Mouse (Mus musculus) liver, embryonic 12.5 days (tissue): ENCODE results near the gene Myocos. TPM values are rescaled to one million over a fixed set of nuclear protein-coding genes. Genes with fewer than 3 reads are reported as not detected.
"Not testable (repeated sequence)": the region's sequence is repeated elsewhere in the genome, so short reads cannot be mapped to it uniquely, and the experiment has no call there.

Experiments used
- ATAC-seq: fragments of 200-750 bp; cut with Nextera tagmentation; 2 replicates; pipeline ENCODE4 v1.8.0; 2017; ENCODE audit warnings: moderate number of reproducible peaks, mild to moderate bottlenecking, moderate library complexity
- H3K27ac ChIP-seq: fragments of 300-500 bp; sonication (generic); 2 replicates; pipeline ENCODE4 v1.5.1; 2016; ENCODE audit warnings: mild to moderate bottlenecking
- H3K27me3 ChIP-seq: fragments of 300-500 bp; sonication (generic); replicated peaks from 2 replicates; pipeline ENCODE4 v1.6.1; 2016; ENCODE audit warnings: mild to moderate bottlenecking, moderate library complexity
- H3K36me3 ChIP-seq: fragments of 300-500 bp; sonication (generic); 2 replicates; pipeline ENCODE4 v1.6.1; 2016; ENCODE audit warnings: mild to moderate bottlenecking, moderate library complexity
- H3K4me1 ChIP-seq: fragments of 300-500 bp; sonication (generic); 2 replicates; pipeline ENCODE4 v1.6.1; 2016
- H3K4me2 ChIP-seq: fragments of 300-500 bp; sonication (generic); 2 replicates; pipeline ENCODE4 v1.6.1; 2016; ENCODE audit warnings: mild to moderate bottlenecking, moderate library complexity
- H3K4me3 ChIP-seq: fragments of 300-500 bp; sonication (generic); 2 replicates; pipeline ENCODE4 v1.5.1; 2016; ENCODE audit warnings: mild to moderate bottlenecking, moderate library complexity
- H3K9ac ChIP-seq: fragments of 300-500 bp; sonication (generic); 2 replicates; pipeline ENCODE4 v1.6.1; 2016; ENCODE audit warnings: mild to moderate bottlenecking, moderate library complexity
- H3K9me3 ChIP-seq: fragments of 300-500 bp; sonication (generic); replicated peaks from 2 replicates; pipeline ENCODE4 v1.6.1; 2016; ENCODE audit warnings: mild to moderate bottlenecking, moderate library complexity
- WGBS: fragments of 180-500 bp; shearing (Covaris S2); methylation state at CpG from one replicate; pipeline ENCODE4 v1.1.7; 2016; ENCODE audit not compliant: insufficient replicate concordance; 5-methylcytosine and 5-hydroxymethylcytosine counted together
- polyA plus RNA-seq: library from polyadenylated mRNA; unstranded; fragments of >200 nt; fragmentation: Nextera tagmentation; extraction: Ambion mirVana; gene quantifications from 2 replicates; pipeline ENCODE4 v1.2.1, GENCODE M21; 2016

Myocos gene
- polyA plus RNA-seq, 1 experiment from 2014 or later: not detected

DNA sequence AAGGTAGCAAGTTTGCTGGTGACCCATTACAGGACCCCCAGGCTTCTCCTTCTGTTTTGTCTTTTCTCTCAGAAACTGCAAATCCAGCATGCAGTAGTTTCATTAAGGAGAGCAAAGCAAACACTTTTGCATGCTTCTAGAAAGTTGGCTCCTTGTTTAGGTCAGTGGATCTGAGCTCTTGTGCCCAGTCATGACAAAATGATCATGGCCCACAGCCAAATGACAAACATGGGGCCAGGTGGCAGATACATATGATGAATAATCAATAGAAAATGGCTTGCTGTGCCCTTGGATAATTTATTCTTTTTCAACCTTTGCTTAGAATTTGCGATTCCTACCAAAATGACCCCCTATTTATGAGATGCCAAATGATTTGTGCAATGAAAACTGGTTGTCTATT, 18.2 kb downstream of the Myocos start:
- H3K36me3 ChIP-seq: no peaks in the 10 kb centered on the region
- H3K9ac ChIP-seq: no peak overlapping the region
- ATAC-seq: no peak
- 0 out of 2 replicates have a peak, but pooled peaks cover 3% of the 10 kb centered on the region for H3K27me3 ChIP-seq
- H3K27ac ChIP-seq: no peak overlapping the region
- WGBS: 68% methylated on average over 1 of the region's 1 CpGs
- no peak overlapping the region for H3K4me3 ChIP-seq
- no peaks in the 10 kb centered on the region for H3K9me3 ChIP-seq
- no peak overlapping the region for H3K4me2 ChIP-seq
- H3K4me1 ChIP-seq: no peaks in the 10 kb centered on the region

DNA sequence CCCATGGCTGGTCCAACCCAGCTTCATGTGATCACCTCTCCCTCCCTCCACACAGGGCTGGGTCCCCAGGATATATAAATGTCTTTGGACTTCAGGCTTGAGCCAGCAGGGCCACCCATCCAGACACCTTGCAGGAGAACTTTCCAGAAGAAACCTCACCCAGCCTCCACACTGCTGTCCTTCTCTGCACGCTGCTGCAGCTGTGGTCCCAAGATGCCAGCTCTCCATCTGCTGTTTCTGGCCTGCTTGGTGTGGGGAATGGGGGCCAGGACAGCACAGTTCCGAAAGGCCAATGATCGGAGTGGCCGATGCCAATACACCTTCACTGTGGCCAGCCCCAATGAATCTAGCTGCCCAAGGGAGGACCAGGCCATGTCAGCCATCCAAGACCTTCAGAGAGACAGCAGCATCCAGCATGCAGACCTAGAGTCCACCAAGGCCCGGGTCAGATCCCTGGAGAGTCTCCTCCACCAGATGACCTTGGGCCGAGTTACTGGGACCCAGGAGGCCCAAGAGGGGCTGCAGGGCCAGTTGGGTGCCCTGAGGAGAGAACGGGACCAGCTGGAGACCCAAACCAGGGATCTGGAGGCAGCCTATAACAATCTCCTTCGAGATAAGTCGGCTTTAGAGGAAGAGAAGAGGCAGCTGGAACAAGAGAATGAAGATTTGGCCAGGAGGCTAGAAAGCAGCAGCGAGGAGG, 18.8 kb downstream of the Myocos start, which contains the start of gene Myoc:
Myoc (plus strand) TSS at position 105 of the 700 bp plus-strand sequence.
- Histone ChIP-seq H3K36me3 (no peaks in the 10 kb centered on the region), H3K4me3 (no peak within 1 kb of the TSS), H3K9ac (no peak within 1 kb of the TSS), H3K9me3 (no peaks in the 10 kb centered on the region), H3K4me1 (no peaks in the 10 kb centered on the region), H3K27ac (no peak within 1 kb of the TSS), H3K27me3 (0 out of 2 replicates have a peak, but pooled peaks cover 3% of the 10 kb centered on the region), H3K4me2 (no peak within 1 kb of the TSS)
- ATAC-seq: no peak
- WGBS: 68% methylated on average over 10 of the region's 10 CpGs

DNA sequence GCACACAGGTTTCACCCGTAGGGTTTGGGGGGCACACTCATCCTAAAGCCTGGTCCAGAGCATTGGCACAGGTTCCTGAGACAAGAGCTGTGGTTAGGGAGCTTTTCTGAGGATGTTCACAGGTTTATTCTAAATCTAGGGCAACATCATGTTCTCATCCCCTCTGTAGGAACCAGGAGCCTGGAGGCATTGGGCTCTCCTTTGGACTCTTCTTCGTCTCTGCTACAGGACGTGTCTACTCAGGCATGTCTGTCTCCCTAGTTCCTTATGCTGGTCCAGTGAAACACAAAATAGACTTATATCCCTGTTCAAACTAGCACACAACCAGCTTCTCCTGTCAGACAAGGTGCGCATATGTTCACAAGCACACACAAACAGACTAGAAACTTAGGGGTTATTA, 19.5 kb downstream of the Myocos start:
- Histone ChIP-seq H3K27ac (no peak overlapping the region), H3K4me2 (no peak overlapping the region), H3K36me3 (no peaks in the 10 kb centered on the region), H3K27me3 (0 out of 2 replicates have a peak, but pooled peaks cover 3% of the 10 kb centered on the region), H3K9me3 (no peaks in the 10 kb centered on the region), H3K4me1 (no peaks in the 10 kb centered on the region), H3K9ac (no peak overlapping the region), H3K4me3 (no peak overlapping the region)
- ATAC-seq: no peak
- WGBS: 63% methylated on average over 4 of the region's 4 CpGs

DNA sequence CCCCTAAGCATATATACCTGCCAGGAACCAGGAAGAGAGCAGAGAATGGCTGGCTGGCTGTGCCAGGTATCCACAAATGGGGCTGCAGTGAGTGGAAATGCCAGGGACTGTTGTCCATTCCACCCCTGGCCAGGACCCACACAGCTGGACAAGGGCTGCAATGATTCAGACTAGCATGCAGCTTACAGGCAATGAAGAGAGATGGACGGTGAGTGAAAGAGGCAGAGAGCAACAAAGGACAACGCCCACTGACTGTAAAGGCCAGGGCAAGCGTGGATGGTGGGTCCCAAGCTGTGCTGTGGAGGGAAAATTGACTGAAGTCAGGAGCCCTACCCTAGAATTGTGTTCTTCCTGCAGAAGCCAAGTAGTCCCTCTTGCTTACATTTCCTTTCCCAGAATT, 21.5 kb downstream of the Myocos start:
- Histone ChIP-seq H3K9me3 (no peaks in the 10 kb centered on the region), H3K9ac (no peak overlapping the region), H3K36me3 (no peaks in the 10 kb centered on the region), H3K27me3 (0 out of 2 replicates have a peak, but pooled peaks cover 3% of the 10 kb centered on the region), H3K4me2 (no peak overlapping the region), H3K4me3 (no peak overlapping the region), H3K27ac (no peak overlapping the region), H3K4me1 (no peaks in the 10 kb centered on the region)
- no peak for ATAC-seq
- 66% methylated on average over 3 of the region's 3 CpGs for WGBS

DNA sequence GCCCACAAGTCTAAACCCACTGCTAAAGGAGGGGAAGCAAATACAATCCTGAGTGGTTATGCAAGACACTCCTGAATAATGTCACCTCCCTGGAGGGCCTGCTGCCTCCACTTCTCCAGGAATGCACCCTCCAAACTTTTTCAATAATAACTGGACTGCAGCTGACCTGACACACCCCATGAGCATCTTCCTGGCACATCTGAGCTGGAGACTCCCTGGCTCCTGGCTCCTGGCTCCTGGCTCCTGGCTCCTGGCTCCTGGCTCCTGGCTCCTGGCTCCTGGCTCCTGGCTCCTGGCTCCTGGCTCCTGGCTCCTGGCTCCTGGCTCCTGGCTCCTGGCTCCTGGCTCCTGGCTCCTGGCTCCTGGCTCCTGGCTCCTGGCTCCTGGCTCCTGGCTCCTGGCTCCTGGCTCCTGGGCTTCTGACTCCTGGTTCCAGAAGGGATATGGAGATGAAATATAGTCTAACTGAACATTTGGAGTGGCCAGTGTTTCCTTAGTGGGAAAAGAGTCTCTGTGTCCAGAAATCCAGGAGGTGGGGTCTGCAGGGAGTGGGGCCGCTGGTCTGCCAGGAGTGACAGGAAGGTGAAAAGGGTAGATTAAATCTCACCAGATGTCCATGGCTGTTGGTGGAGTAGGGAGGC, 22.6 kb downstream of the Myocos start:
- ATAC-seq, H3K9me3 ChIP-seq, H3K4me3 ChIP-seq, H3K27ac ChIP-seq, H3K4me1 ChIP-seq, H3K36me3 ChIP-seq, H3K4me2 ChIP-seq, H3K9ac ChIP-seq, H3K27me3 ChIP-seq: not testable (repeated sequence)
- whole genome bisulfite sequencing: 30% methylated on average over 1 of the region's 1 CpGs

DNA sequence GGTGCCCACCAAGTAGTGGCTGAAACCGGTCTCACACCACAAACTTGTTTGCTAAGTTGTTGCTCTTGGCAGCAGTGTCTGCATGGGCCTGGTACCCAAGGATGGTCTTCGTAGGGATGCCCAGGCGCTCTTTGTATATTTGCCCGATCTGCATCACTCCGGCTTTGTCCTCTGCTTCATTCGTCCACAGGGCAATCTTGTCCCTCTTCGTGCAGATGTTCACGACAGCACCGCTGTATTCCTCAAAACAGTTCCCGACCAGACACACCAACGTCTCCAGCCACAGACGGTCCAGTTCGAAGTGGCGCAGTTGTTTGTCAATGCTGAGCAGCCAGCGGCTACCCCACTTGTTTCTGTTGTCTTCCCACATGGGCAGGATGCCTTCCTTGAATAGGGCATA, 29.7 kb downstream of the Myocos start:
- not testable (repeated sequence) for H3K9ac ChIP-seq, ATAC-seq, H3K4me1 ChIP-seq, H3K9me3 ChIP-seq, H3K27me3 ChIP-seq, H3K36me3 ChIP-seq, H3K4me3 ChIP-seq, H3K27ac ChIP-seq, H3K4me2 ChIP-seq
- 82% methylated on average over 15 of the region's 15 CpGs for WGBS

DNA sequence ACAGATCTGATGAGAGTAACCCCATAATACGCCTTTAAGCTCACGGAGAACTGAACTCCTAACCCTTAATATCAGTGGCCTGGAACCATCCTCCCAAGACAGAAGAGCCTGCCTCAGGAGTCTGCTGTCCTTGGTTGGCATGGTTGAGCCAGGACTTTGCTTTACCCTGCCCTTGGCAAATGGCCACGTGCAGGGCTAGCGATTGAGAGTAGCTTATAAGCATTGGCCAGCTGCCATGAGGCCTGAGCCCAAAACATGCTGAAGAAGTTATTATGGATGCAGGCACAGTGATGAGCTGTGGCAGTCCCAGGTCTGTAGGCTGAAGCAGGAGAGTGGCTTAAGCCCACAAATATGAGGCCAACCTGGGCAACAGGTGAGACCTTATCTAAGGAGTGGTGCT, 30.2 kb downstream of the Myocos start:
- H3K36me3 ChIP-seq, H3K4me2 ChIP-seq, H3K4me1 ChIP-seq, H3K27me3 ChIP-seq, H3K9ac ChIP-seq, ATAC-seq, H3K9me3 ChIP-seq, H3K4me3 ChIP-seq, H3K27ac ChIP-seq: not testable (repeated sequence)
- 73% methylated on average over 4 of the region's 4 CpGs for WGBS

DNA sequence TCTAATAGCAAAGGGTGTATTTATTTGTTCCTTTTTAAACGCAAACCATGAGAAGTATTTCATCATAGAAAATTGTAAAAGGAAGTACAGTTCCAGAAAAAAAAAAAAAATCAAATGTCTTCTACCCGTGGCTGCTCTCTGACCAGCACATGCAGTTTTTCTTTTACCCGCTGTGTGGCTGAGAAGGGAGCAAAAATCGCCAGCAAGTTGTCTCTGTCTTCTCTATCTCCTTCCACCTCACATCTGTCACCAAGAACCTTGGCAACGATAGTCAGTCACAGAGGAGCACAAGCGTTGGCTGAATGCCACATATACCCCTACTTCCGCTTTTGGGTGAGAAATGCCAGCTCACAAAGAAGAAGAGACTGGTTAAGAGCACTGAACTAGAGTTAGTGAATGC, 32.8 kb downstream of the Myocos start:
- Histone ChIP-seq H3K36me3 (no peaks in the 10 kb centered on the region), H3K9me3 (no peaks in the 10 kb centered on the region), H3K4me1 (0 out of 2 replicates have a peak, but pooled peaks cover 6% of the 10 kb centered on the region), H3K27me3 (no peaks in the 10 kb centered on the region), H3K4me3 (no peak overlapping the region), H3K4me2 (no peak overlapping the region), H3K9ac (no peak overlapping the region), H3K27ac (no peak overlapping the region)
- no peak for ATAC-seq
- WGBS: 36% methylated on average over 7 of the region's 7 CpGs

DNA sequence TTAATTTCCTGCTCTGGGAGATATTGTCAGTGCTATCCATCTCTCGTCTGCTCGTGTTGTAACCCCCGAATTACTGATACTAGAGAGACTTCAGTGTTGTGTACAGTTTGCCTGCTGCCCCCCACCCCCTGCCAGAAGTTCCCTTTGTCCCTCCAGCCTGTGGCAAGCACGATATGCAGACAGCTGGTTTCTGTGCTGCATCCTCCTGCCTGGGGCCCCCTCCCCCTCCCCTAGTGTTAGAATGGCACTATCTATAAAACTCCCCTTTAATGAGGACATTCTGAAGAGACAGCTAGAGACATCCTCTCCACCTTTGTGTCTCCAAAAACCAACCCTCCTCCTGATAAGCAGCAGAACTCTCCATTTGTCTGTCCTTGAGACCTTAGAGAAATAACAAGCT, 34.1 kb downstream of the Myocos start:
- no peak overlapping the region for H3K9ac ChIP-seq
- H3K4me1 ChIP-seq: 0 out of 2 replicates have a peak, but pooled peaks cover 6% of the 10 kb centered on the region
- H3K36me3 ChIP-seq: no peaks in the 10 kb centered on the region
- no peak overlapping the region for H3K4me2 ChIP-seq
- no peaks in the 10 kb centered on the region for H3K9me3 ChIP-seq
- no peaks in the 10 kb centered on the region for H3K27me3 ChIP-seq
- H3K4me3 ChIP-seq: no peak overlapping the region
- 0 out of 2 replicates have a peak, but pooled peaks have one; percentile 10 for ATAC-seq
- H3K27ac ChIP-seq: no peak overlapping the region
- 21% methylated on average over 4 of the region's 4 CpGs for WGBS

DNA sequence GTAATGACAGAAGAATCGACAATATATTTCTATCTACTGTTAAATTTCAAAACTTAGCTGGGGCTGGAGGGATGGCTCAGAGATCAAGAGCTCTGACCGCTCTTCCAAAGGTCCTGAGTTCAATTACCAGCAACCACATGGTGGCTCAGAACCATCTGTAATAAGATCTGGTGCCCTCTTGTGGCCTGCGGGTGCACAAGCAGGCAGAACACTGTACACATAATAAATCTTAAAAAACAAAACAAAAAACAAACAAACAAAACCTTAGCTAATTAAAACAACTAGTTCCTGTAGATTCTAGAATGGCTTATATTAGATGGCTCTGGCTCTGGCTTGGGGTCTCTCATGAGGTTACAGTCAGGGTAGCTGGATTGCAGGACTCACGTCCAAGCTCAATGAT, 37.5 kb downstream of the Myocos start:
- H3K4me1 ChIP-seq: 0 out of 2 replicates have a peak, but pooled peaks cover 6% of the 10 kb centered on the region
- no peaks in the 10 kb centered on the region for H3K27me3 ChIP-seq
- H3K4me3 ChIP-seq: no peak overlapping the region
- H3K36me3 ChIP-seq: no peaks in the 10 kb centered on the region
- no peak overlapping the region for H3K9ac ChIP-seq
- H3K27ac ChIP-seq: no peak overlapping the region
- no peak overlapping the region for H3K4me2 ChIP-seq
- H3K9me3 ChIP-seq: no peaks in the 10 kb centered on the region
- WGBS: 60% methylated on average over 4 of the region's 4 CpGs
- ATAC-seq: no peak

DNA sequence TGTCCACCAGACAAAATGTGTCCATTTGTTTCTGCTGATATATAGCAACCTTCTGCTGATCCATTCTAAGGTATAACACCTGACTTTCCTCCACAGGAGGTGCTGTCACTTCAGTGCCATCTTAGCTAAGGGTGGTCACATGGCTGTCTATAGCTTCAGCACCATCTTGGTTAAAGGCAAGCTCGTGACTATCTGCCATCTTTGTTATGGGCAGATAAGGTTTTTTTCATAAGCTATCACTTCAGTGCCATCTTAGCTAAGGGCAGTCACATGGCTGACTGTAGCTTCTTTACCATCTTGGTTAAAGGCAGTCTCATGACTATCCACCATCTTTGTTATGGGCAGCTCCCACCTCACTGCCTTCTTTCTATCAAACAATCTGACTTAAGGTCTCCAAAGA, 42.5 kb downstream of the Myocos start:
- no peak overlapping the region for H3K9ac ChIP-seq
- 53% methylated on average over 1 of the region's 1 CpGs for whole genome bisulfite sequencing
- H3K36me3 ChIP-seq: no peaks in the 10 kb centered on the region
- H3K4me1 ChIP-seq: no peaks in the 10 kb centered on the region
- no peak overlapping the region for H3K4me3 ChIP-seq
- H3K27me3 ChIP-seq: no peaks in the 10 kb centered on the region
- H3K4me2 ChIP-seq: no peak overlapping the region
- no peaks in the 10 kb centered on the region for H3K9me3 ChIP-seq
- no peak for ATAC-seq
- H3K27ac ChIP-seq: no peak overlapping the region

DNA sequence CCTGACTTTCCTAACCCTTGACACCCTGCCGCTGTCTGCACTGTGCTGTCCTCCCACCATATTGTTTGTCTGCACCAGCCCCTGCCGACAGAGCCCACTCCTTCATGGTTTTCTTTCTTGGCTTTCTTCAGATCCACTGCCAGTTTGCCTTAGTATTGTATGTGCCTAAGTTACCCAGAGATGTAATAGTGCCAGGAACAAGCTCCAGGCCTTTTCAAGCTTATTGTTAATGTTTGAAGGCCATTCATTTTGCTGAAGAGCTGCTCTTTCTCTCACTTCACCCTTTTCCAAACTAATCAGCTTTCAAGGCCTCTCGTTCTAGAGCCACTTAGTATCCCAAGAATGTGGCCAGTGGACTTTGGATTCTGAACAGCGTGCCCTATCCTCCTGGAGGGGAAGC, 46.8 kb downstream of the Myocos start:
- no peaks in the 10 kb centered on the region for H3K4me1 ChIP-seq
- no peak overlapping the region for H3K4me2 ChIP-seq
- H3K36me3 ChIP-seq: no peaks in the 10 kb centered on the region
- H3K27me3 ChIP-seq: no peaks in the 10 kb centered on the region
- ATAC-seq: no peak
- WGBS: 60% methylated on average over 4 of the region's 4 CpGs
- no peak overlapping the region for H3K4me3 ChIP-seq
- H3K9me3 ChIP-seq: no peaks in the 10 kb centered on the region
- H3K9ac ChIP-seq: no peak overlapping the region
- no peak overlapping the region for H3K27ac ChIP-seq
